Mouse (Mus musculus) lung, embryonic 16.5 days (tissue): ENCODE measurements at regions not wholly inside any gene's neighbourhood (a gene's known extent, or its start where the extent isn't known, plus 50 kb on each side); places are given as distances from the start of the nearest gene placed in this dataset.

Experiments used
- ATAC-seq: fragments of 200-750 bp; cut with Nextera tagmentation; 2 replicates; pipeline ENCODE4 v1.8.0; 2017; ENCODE audit warnings: low read depth, mild to moderate bottlenecking, moderate library complexity
- H3K27ac ChIP-seq: fragments of 300-500 bp; sonication (generic); 2 replicates; pipeline ENCODE4 v1.5.1; 2014; ENCODE audit warnings: mild to moderate bottlenecking, control low read depth, low read length
- H3K27me3 ChIP-seq: fragments of 300-500 bp; sonication (generic); 2 replicates; pipeline ENCODE4 v1.6.1; 2014; ENCODE audit warnings: low read depth, low read length, mixed read lengths; ENCODE audit not compliant: control insufficient read depth, insufficient read depth
- H3K36me3 ChIP-seq: fragments of 300-500 bp; sonication (generic); 2 replicates; pipeline ENCODE4 v1.6.1; 2014; ENCODE audit warnings: low read length; ENCODE audit not compliant: control insufficient read depth, insufficient read depth
- H3K4me1 ChIP-seq: fragments of 300-500 bp; sonication (generic); replicated peaks from 2 replicates; pipeline ENCODE4 v1.6.1; 2014; ENCODE audit warnings: low read length, mixed read lengths; ENCODE audit not compliant: control insufficient read depth, insufficient read depth
- H3K4me2 ChIP-seq: fragments of 300-500 bp; sonication (generic); 2 replicates; pipeline ENCODE4 v1.6.1; 2014; ENCODE audit warnings: low read depth, low read length, control low read depth
- H3K4me3 ChIP-seq: fragments of 300-500 bp; sonication (generic); 2 replicates; pipeline ENCODE4 v1.5.1; 2014; ENCODE audit warnings: mild to moderate bottlenecking, low read length, control low read depth
- H3K9ac ChIP-seq: fragments of 300-500 bp; sonication (generic); 2 replicates; pipeline ENCODE4 v1.6.1; 2014; ENCODE audit warnings: low read length, control low read depth
- H3K9me3 ChIP-seq: fragments of 300-500 bp; sonication (generic); 2 replicates; pipeline ENCODE4 v1.6.1; 2016; ENCODE audit warnings: low read length; ENCODE audit not compliant: control insufficient read depth
- WGBS: fragments of 180-500 bp; shearing (Covaris S2); extraction: QIAGEN DNeasy Blood & Tissue Kit; methylation state at CpG from one replicate; pipeline ENCODE4 v1.1.7; 2014; 5-methylcytosine and 5-hydroxymethylcytosine counted together

- Histone ChIP-seq H3K9me3 (no peaks in the 10 kb centered on the region), H3K9ac (no peak overlapping the region), H3K36me3 (no peaks in the 10 kb centered on the region), H3K27ac (no peak overlapping the region), H3K27me3 (no peaks in the 10 kb centered on the region), H3K4me2 (no peak overlapping the region), H3K4me3 (no peak overlapping the region), H3K4me1 (no peaks in the 10 kb centered on the region)
- WGBS: 49% methylated on average over 5 of the region's 5 CpGs
- ATAC-seq: no peak
Observed at GRCm38 (mm10) chr8:116164190-116164988, 340.4 kb upstream of the Dynlrb2 start.

- Histone ChIP-seq H3K27me3 (no peaks in the 10 kb centered on the region), H3K4me2 (no peak overlapping the region), H3K36me3 (no peaks in the 10 kb centered on the region), H3K4me3 (no peak overlapping the region), H3K27ac (no peak overlapping the region), H3K9me3 (no peaks in the 10 kb centered on the region), H3K4me1 (no peaks in the 10 kb centered on the region), H3K9ac (no peak overlapping the region)
- no peak for ATAC-seq
- 54% methylated on average over 5 of the region's 5 CpGs for WGBS
Observed at GRCm38 (mm10) chr8:116160932-116161331, 343.8 kb upstream of the Dynlrb2 start.

- H3K4me1 ChIP-seq: no peaks in the 10 kb centered on the region
- peak; percentile 58; the same call in 1 of the 2 replicates for ATAC-seq
- no peak overlapping the region for H3K9ac ChIP-seq
- no peaks in the 10 kb centered on the region for H3K9me3 ChIP-seq
- H3K4me3 ChIP-seq: no peak overlapping the region
- no peak overlapping the region for H3K4me2 ChIP-seq
- H3K36me3 ChIP-seq: no peaks in the 10 kb centered on the region
- no peaks in the 10 kb centered on the region for H3K27me3 ChIP-seq
- WGBS: 42% methylated on average over 13 of the region's 13 CpGs
- no peak overlapping the region for H3K27ac ChIP-seq
Observed at GRCm38 (mm10) chr8:116143687-116144573, 360.8 kb upstream of the Dynlrb2 start.

- H3K27ac ChIP-seq: no peak overlapping the region
- no peak for ATAC-seq
- 67% methylated on average over 5 of the region's 5 CpGs for WGBS
- no peaks in the 10 kb centered on the region for H3K36me3 ChIP-seq
- H3K9ac ChIP-seq: no peak overlapping the region
- no peaks in the 10 kb centered on the region for H3K9me3 ChIP-seq
- H3K4me2 ChIP-seq: no peak overlapping the region
- H3K4me1 ChIP-seq: 0 out of 2 replicates have a peak, but pooled peaks cover 4% of the 10 kb centered on the region
- H3K4me3 ChIP-seq: no peak overlapping the region
- H3K27me3 ChIP-seq: no peaks in the 10 kb centered on the region
Observed at GRCm38 (mm10) chr8:116141363-116141762, 363.4 kb upstream of the Dynlrb2 start.

GRCm38 (mm10) chr8:116139934-116140333 is 364.8 kb upstream of the Dynlrb2 start:
- no peak for ATAC-seq
- H3K36me3 ChIP-seq: no peaks in the 10 kb centered on the region
- no peaks in the 10 kb centered on the region for H3K27me3 ChIP-seq
- H3K9ac ChIP-seq: no peak overlapping the region
- H3K9me3 ChIP-seq: no peaks in the 10 kb centered on the region
- H3K4me1 ChIP-seq: 0 out of 2 replicates have a peak, but pooled peaks cover 5% of the 10 kb centered on the region
- no peak overlapping the region for H3K27ac ChIP-seq
- H3K4me3 ChIP-seq: no peak overlapping the region
- H3K4me2 ChIP-seq: no peak overlapping the region
- WGBS: 95% methylated on average over 1 of the region's 1 CpGs

- WGBS: 52% methylated on average over 2 of the region's 2 CpGs
- H3K27ac ChIP-seq: no peak overlapping the region
- peak; percentile 58; the same call in 1 of the 2 replicates for ATAC-seq
- no peak overlapping the region for H3K9ac ChIP-seq
- H3K9me3 ChIP-seq: no peaks in the 10 kb centered on the region
- H3K4me1 ChIP-seq: peaks cover 14% of the 10 kb centered on the region
- H3K4me2 ChIP-seq: no peak overlapping the region
- H3K27me3 ChIP-seq: no peaks in the 10 kb centered on the region
- no peak overlapping the region for H3K4me3 ChIP-seq
- no peaks in the 10 kb centered on the region for H3K36me3 ChIP-seq
Observed at GRCm38 (mm10) chr8:116137765-116138164, 367.0 kb upstream of the Dynlrb2 start.

- H3K4me1 ChIP-seq: peaks cover 14% of the 10 kb centered on the region
- WGBS: 30% methylated on average over 2 of the region's 2 CpGs
- H3K4me2 ChIP-seq: no peak overlapping the region
- H3K27ac ChIP-seq: peak overlapping the region; percentile 48
- no peak overlapping the region for H3K4me3 ChIP-seq
- peak; percentile 89 for ATAC-seq
- no peaks in the 10 kb centered on the region for H3K27me3 ChIP-seq
- H3K9ac ChIP-seq: no peak overlapping the region
- H3K36me3 ChIP-seq: no peaks in the 10 kb centered on the region
- no peaks in the 10 kb centered on the region for H3K9me3 ChIP-seq
Observed at GRCm38 (mm10) chr8:116133503-116133902, 371.3 kb upstream of the Dynlrb2 start.

GRCm38 (mm10) chr8:116133084-116133483 is 371.7 kb upstream of the Dynlrb2 start:
- Histone ChIP-seq H3K9me3 (no peaks in the 10 kb centered on the region), H3K4me3 (no peak overlapping the region), H3K4me1 (peaks cover 14% of the 10 kb centered on the region), H3K27ac (peak overlapping the region; percentile 48; the same call in 1 of the 2 replicates), H3K9ac (no peak overlapping the region), H3K27me3 (no peaks in the 10 kb centered on the region), H3K4me2 (no peak overlapping the region), H3K36me3 (no peaks in the 10 kb centered on the region)
- WGBS: 51% methylated on average over 3 of the region's 3 CpGs
- ATAC-seq: peak; percentile 50

- H3K4me2 ChIP-seq: no peak overlapping the region
- ATAC-seq: no peak
- H3K4me3 ChIP-seq: no peak overlapping the region
- H3K9ac ChIP-seq: no peak overlapping the region
- WGBS: 69% methylated on average over 13 of the region's 13 CpGs
- H3K4me1 ChIP-seq: peaks cover 16% of the 10 kb centered on the region
- H3K9me3 ChIP-seq: no peaks in the 10 kb centered on the region
- no peak overlapping the region for H3K27ac ChIP-seq
- H3K27me3 ChIP-seq: no peaks in the 10 kb centered on the region; the same call in 1 of the 2 replicates
- no peaks in the 10 kb centered on the region for H3K36me3 ChIP-seq
Observed at GRCm38 (mm10) chr8:116120067-116120466, 384.7 kb upstream of the Dynlrb2 start.
